Mouse (Mus musculus) embryonic facial prominence, embryonic 14.5 days (tissue): ENCODE results near the gene Med20. TPM values are rescaled to one million over a fixed set of nuclear protein-coding genes. Genes with fewer than 3 reads are reported as not detected.

ENCODE experiments used
- ATAC-seq: fragments of 200-750 bp; cut with Nextera tagmentation; 2 replicates; pipeline ENCODE4 v1.8.0; 2017; ENCODE audit warnings: low read depth, moderate number of reproducible peaks, moderate TSS enrichment
- DNase-seq: peaks from one replicate; pipeline ENCODE4 v3.0.0-alpha.2; 2015; ENCODE audit warnings: low spot score
- H3K27ac ChIP-seq: fragments of 300-500 bp; sonication (generic); replicated peaks from 2 replicates; pipeline ENCODE4 v1.5.1; 2014; ENCODE audit warnings: low read depth, mild to moderate bottlenecking, low read length, moderate library complexity
- H3K27me3 ChIP-seq: fragments of 300-500 bp; sonication (generic); replicated peaks from 2 replicates; pipeline ENCODE4 v1.6.1; 2014; ENCODE audit warnings: low read length; ENCODE audit not compliant: control insufficient read depth, insufficient read depth
- H3K36me3 ChIP-seq: fragments of 300-500 bp; sonication (generic); 2 replicates; pipeline ENCODE4 v1.6.1; 2014; ENCODE audit warnings: low read length, mixed read lengths; ENCODE audit not compliant: control insufficient read depth, insufficient read depth
- H3K4me1 ChIP-seq: fragments of 300-500 bp; sonication (generic); 2 replicates; pipeline ENCODE4 v1.6.1; 2014; ENCODE audit warnings: antibody characterized with exemption, low read length; ENCODE audit not compliant: control insufficient read depth, insufficient read depth
- H3K4me2 ChIP-seq: fragments of 300-500 bp; sonication (generic); 2 replicates; pipeline ENCODE4 v1.6.1; 2014; ENCODE audit warnings: low read depth, mild to moderate bottlenecking, low read length, moderate library complexity, mixed read lengths
- H3K4me3 ChIP-seq: fragments of 300-500 bp; sonication (generic); 2 replicates; pipeline ENCODE4 v1.5.1; 2014; ENCODE audit warnings: low read depth, mild to moderate bottlenecking, low read length
- H3K9ac ChIP-seq: fragments of 300-500 bp; sonication (generic); 2 replicates; pipeline ENCODE4 v1.6.1; 2014; ENCODE audit warnings: low read depth, mild to moderate bottlenecking, low read length, moderate library complexity, mixed read lengths
- H3K9me3 ChIP-seq: fragments of 300-500 bp; sonication (generic); 2 replicates; pipeline ENCODE4 v1.6.1; 2016; ENCODE audit warnings: low read length; ENCODE audit not compliant: control insufficient read depth
- WGBS: fragments of 180-500 bp; shearing (Covaris S2); extraction: QIAGEN DNeasy Blood & Tissue Kit; methylation state at CpG from one replicate; pipeline ENCODE4 v1.1.7; 2014; 5-methylcytosine and 5-hydroxymethylcytosine counted together
- polyA plus RNA-seq: library from polyadenylated mRNA; unstranded; fragments of >200 nt; fragmentation: Nextera tagmentation; extraction: Ambion mirVana; gene quantifications from 2 replicates; pipeline ENCODE4 v1.2.1, GENCODE M21; 2014

Med20 gene
- polyA plus RNA-seq, 1 experiment from 2014 or later, result 47.7 TPM

GRCm38 (mm10) chr17:47594183-47594968 lies 17.0 kb upstream of the Med20 start:
- Histone ChIP-seq H3K27me3 (no peaks in the 10 kb centered on the region), H3K9ac (peak overlapping the region; percentile 95), H3K4me3 (peak overlapping the region; percentile 93), H3K4me2 (peak overlapping the region; percentile 90), H3K4me1 (peaks cover 16% of the 10 kb centered on the region), H3K36me3 (peaks cover 27% of the 10 kb centered on the region), H3K27ac (peak overlapping the region; percentile 99), H3K9me3 (no peaks in the 10 kb centered on the region)
- DNase-seq (peak; percentile 46), ATAC-seq (no peak; the same call in 1 of the 2 replicates)
- under 1% methylated on average over 34 of the region's 43 CpGs for WGBS

GRCm38 (mm10) chr17:47594969-47595247 lies 16.5 kb upstream of the Med20 start:
- no peak for DNase-seq

GRCm38 (mm10) chr17:47595248-47596161 lies 15.9 kb upstream of the Med20 start:
- H3K27ac ChIP-seq, result peak overlapping the region; percentile 99
- peak overlapping the region; percentile 95 for H3K9ac ChIP-seq
- WGBS, result under 1% methylated on average over 21 of the region's 21 CpGs
- H3K4me3 ChIP-seq, result peak overlapping the region; percentile 93
- H3K4me1 ChIP-seq, result peaks cover 16% of the 10 kb centered on the region
- no peaks in the 10 kb centered on the region for H3K9me3 ChIP-seq
- peak overlapping the region; percentile 90 for H3K4me2 ChIP-seq
- H3K36me3 ChIP-seq, result peaks cover 37% of the 10 kb centered on the region
- no peaks in the 10 kb centered on the region for H3K27me3 ChIP-seq
- ATAC-seq (peak; percentile 79), DNase-seq (peak; percentile 97)

More at GRCm38 (mm10) chr17:47594969-47595247, 16.5 kb upstream of the Med20 start:
- no peaks in the 10 kb centered on the region for H3K9me3 ChIP-seq
- H3K4me1 ChIP-seq, result peaks cover 16% of the 10 kb centered on the region
- H3K4me3 ChIP-seq, result peak overlapping the region; percentile 93
- H3K36me3 ChIP-seq, result peaks cover 31% of the 10 kb centered on the region
- WGBS, result 0% methylated on average over 5 of the region's 9 CpGs
- H3K27ac ChIP-seq, result peak overlapping the region; percentile 99
- no peaks in the 10 kb centered on the region for H3K27me3 ChIP-seq
- H3K9ac ChIP-seq, result peak overlapping the region; percentile 95
- ATAC-seq, result no peak
- peak overlapping the region; percentile 90 for H3K4me2 ChIP-seq

- Histone ChIP-seq H3K9me3 (no peaks in the 10 kb centered on the region), H3K36me3 (peaks cover 45% of the 10 kb centered on the region), H3K4me1 (peaks cover 16% of the 10 kb centered on the region), H3K27ac (peak overlapping the region; percentile 99), H3K4me3 (peak overlapping the region; percentile 93), H3K27me3 (no peaks in the 10 kb centered on the region), H3K4me2 (peak overlapping the region; percentile 90), H3K9ac (peak overlapping the region; percentile 95)
- 18% methylated on average over 6 of the region's 6 CpGs for WGBS
- ATAC-seq (peak; percentile 2; the same call in 1 of the 2 replicates), DNase-seq (no peak)
These were observed 15.1 kb upstream of the Med20 start for GRCm38 (mm10) chr17:47596162-47596838.

GRCm38 (mm10) chr17:47596839-47597164 lies 14.6 kb upstream of the Med20 start:
- WGBS, result 47% methylated on average over 5 of the region's 5 CpGs
- DNase-seq, result no peak

GRCm38 (mm10) chr17:47597261-47597660 lies 14.1 kb upstream of the Med20 start:
- 64% methylated on average over 13 of the region's 13 CpGs for WGBS
- no peaks in the 10 kb centered on the region for H3K9me3 ChIP-seq
- H3K9ac ChIP-seq, result peak overlapping the region; percentile 95
- no peaks in the 10 kb centered on the region for H3K27me3 ChIP-seq
- peak overlapping the region; percentile 93 for H3K4me3 ChIP-seq
- H3K27ac ChIP-seq, result peak overlapping the region; percentile 99; the same call in 1 of the 2 replicates
- no peak for ATAC-seq
- H3K4me1 ChIP-seq, result peaks cover 16% of the 10 kb centered on the region
- peaks cover 55% of the 10 kb centered on the region for H3K36me3 ChIP-seq
- no peak for DNase-seq
- peak overlapping the region; percentile 90 for H3K4me2 ChIP-seq

More at GRCm38 (mm10) chr17:47596839-47597164, 14.6 kb upstream of the Med20 start:
- peak overlapping the region; percentile 99 for H3K27ac ChIP-seq
- H3K9me3 ChIP-seq, result no peaks in the 10 kb centered on the region
- H3K4me3 ChIP-seq, result peak overlapping the region; percentile 93
- ATAC-seq, result no peak
- H3K9ac ChIP-seq, result peak overlapping the region; percentile 95
- peaks cover 50% of the 10 kb centered on the region for H3K36me3 ChIP-seq
- H3K27me3 ChIP-seq, result no peaks in the 10 kb centered on the region
- peaks cover 16% of the 10 kb centered on the region for H3K4me1 ChIP-seq
- peak overlapping the region; percentile 90 for H3K4me2 ChIP-seq

GRCm38 (mm10) chr17:47597838-47598579 lies 13.4 kb upstream of the Med20 start:
- Histone ChIP-seq H3K9ac (peak overlapping the region; percentile 95; the same call in 1 of the 2 replicates), H3K4me1 (peaks cover 16% of the 10 kb centered on the region), H3K9me3 (no peaks in the 10 kb centered on the region), H3K36me3 (peaks cover 61% of the 10 kb centered on the region), H3K27ac (peak overlapping the region; percentile 99), H3K4me3 (0 out of 2 replicates have a peak overlapping the region, but pooled peaks have one; percentile 93), H3K27me3 (no peaks in the 10 kb centered on the region), H3K4me2 (peak overlapping the region; percentile 90)
- ATAC-seq (no peak), DNase-seq (no peak)
- 25% methylated on average over 10 of the region's 10 CpGs for WGBS
